Mouse (Mus musculus) cortical plate, adult 2 months (tissue): ENCODE data around the gene Scrn1.

Experiments
- CTCF ChIP-seq: fragments of 200-500 bp; IDR thresholded peaks from 2 replicates; pipeline ENCODE4 v1.5.1; 2011; ENCODE audit warnings: mild to moderate bottlenecking, control low read depth, low read length; ENCODE audit not compliant: insufficient read depth; ENCODE audit errors: extremely low read depth
- POLR2A ChIP-seq: fragments of 200-500 bp; IDR thresholded peaks from 2 replicates; pipeline ENCODE4 v1.6.1; 2011; ENCODE audit warnings: mild to moderate bottlenecking, low read length, control low read depth; ENCODE audit not compliant: insufficient read depth; ENCODE audit errors: extremely low read depth

GRCm38 (mm10) chr6:54604001-54604715 is 37.9 kb upstream of the Scrn1 start:
- TF ChIP-seq CTCF (no peak), POLR2A (no peak)
